Mouse (Mus musculus): ENCODE data around the gene Zfand4. TPM values are rescaled to one million over a fixed set of nuclear protein-coding genes. Genes with fewer than 3 reads are reported as not detected.

Zfand4 gene
- polyA plus RNA-seq, 1 experiment from 2014 or later, result 6.9 TPM

Other genes with a start within 250 kb of the Zfand4 start
- gene Tmcc1, start 70.7 kb upstream of the Zfand4 start, polyA plus RNA-seq (2015; fragmentation: Nextera tagmentation; extraction: Ambion mirVana), result 18.8 and 20.6 TPM in 2 replicates
- gene Washc2, start 56.2 kb upstream of the Zfand4 start, polyA plus RNA-seq (2015; fragmentation: Nextera tagmentation; extraction: Ambion mirVana), result 50.8 and 54.9 TPM in 2 replicates
- 23.2 and 24.2 TPM in 2 replicates for gene March8, start 73.8 kb downstream of the Zfand4 start, polyA plus RNA-seq (2015; fragmentation: Nextera tagmentation; extraction: Ambion mirVana)
- gene Alox5, start 197.0 kb downstream of the Zfand4 start, polyA plus RNA-seq (2015; fragmentation: Nextera tagmentation; extraction: Ambion mirVana), result 0.89 and 1.7 TPM in 2 replicates
- gene Olfr211, start 224.9 kb downstream of the Zfand4 start, polyA plus RNA-seq (2015; fragmentation: Nextera tagmentation; extraction: Ambion mirVana), result not detected in 2 replicates
- not detected in 2 replicates for gene Olfr212, start 242.3 kb downstream of the Zfand4 start, polyA plus RNA-seq (2015; fragmentation: Nextera tagmentation; extraction: Ambion mirVana)